Mouse (Mus musculus): Measurements from ENCODE around the gene Rab11a.

Rab11a gene

GRCm38 (mm10) chr9:64737406-64738201 lies at the start of gene Rab11a:
Gene Rab11a, minus strand, starts transcription at chr9:64737758.
- peak; percentile 95 for DNase-seq (ENCODE audit: low read depth, low spot score)

DNA sequence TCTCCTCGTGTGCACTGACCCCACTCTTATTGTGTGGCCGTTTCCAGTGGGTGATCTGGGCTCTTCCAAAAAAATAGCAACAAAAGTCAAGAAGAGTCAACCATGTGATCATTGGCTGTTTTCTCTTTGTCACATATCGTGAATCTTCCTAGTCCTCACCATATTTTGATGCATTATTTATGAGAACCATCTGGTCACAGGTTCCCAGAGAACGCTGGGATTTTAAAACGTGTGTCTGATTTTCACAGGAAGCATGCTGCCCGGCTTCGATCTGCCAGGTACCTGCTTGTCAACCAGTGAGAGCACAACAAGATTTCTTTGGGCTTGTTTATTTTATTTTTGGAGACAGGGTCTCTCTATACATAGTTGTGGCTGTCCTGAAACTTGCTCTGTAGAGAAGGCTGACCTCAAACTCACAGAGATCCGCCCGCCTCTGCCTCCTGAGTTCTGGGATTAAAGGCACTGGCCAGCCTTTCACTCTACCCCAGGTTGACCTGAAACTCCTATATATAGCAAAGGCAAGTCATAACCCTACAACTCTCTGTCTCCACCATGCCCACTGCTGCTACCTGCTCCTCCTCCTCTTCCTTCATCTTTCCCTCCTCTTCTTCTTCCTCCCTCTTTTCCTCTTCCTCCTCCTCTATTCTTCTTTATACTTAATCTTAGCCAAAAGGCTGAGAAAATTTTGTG lies 48.8 kb upstream of the Rab11a start:
- no peak for DNase-seq (ENCODE audit: low read depth, low spot score)

- DNase-seq (ENCODE audit: low read depth, low spot score) = peak; percentile 77
Measured at GRCm38 (mm10) chr9:64784841-64785240, 47.3 kb upstream of the Rab11a start.

- DNase-seq (ENCODE audit: low read depth, low spot score) = no peak
Measured at GRCm38 (mm10) chr9:64783511-64783910, 46.0 kb upstream of the Rab11a start.

GRCm38 (mm10) chr9:64779628-64780027 lies 42.1 kb upstream of the Rab11a start:
- DNase-seq (ENCODE audit: low read depth, low spot score) = peak; percentile 59

GRCm38 (mm10) chr9:64778151-64778550 lies 40.6 kb upstream of the Rab11a start:
- DNase-seq (ENCODE audit: low read depth, low spot score) = no peak

GRCm38 (mm10) chr9:64777441-64777987 lies 40.0 kb upstream of the Rab11a start:
- no peak for DNase-seq (ENCODE audit: low read depth, low spot score)

DNA sequence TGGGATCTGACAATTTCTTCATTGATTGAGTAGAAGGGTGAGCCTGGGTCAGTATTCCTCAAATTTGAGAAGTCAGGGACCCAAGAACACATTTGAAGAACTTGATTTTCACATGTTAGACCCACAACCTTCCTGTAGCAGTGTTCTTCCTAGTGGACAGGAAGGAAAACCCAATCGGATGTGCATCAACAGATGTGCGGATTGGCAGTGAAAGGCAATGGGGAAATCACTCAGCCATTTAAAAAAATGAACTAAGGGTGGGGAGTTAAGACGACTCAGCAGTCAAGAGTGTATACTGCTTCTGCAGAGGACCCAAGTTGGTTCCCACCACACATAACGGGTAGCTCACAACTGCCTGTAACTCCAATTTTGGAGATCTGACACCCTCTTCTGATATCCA lies 37.9 kb upstream of the Rab11a start:
- DNase-seq (ENCODE audit: low read depth, low spot score) = no peak

- no peak for DNase-seq (ENCODE audit: low read depth, low spot score)
Measured at GRCm38 (mm10) chr9:64774883-64775282, 37.3 kb upstream of the Rab11a start.

DNA sequence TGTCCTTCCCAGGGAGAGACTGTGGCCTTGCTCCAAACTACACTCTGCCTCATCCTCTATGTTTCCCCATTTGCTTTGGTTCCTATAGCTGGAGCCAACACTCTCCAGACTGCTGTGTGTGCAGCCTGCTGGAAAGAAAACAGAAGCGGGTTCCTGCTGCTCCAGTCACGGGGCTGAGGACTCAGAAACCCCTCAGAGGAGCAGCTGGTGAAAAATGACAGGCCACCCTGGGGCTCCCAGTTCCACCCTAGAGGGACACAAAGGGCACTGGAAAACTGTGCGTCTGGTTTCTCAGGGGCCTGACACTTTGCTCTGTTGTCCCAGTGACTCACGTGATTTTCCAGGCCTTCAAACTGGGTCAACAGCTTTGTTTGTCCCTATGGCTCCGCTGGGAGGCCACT lies 36.9 kb upstream of the Rab11a start:
- no peak for DNase-seq (ENCODE audit: low read depth, low spot score)

DNA sequence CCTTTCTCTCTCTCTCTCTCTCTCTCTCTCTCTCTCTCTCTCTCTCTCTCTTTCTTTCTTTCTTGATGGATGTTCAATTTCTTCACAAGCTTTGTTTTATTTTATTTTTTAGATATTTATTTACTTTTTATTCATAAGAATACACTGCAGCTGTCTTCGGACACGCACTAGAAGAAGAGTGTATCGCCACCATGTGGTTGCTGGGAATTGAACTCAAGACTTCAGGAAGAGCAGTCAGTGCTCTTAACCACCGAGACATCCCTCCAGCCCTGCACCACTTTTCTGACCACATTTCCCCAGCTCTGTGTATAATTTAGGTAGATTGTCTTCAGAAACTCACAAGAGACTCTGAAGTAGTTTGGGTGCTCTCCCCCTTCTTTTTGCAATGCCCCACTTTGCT lies 36.4 kb upstream of the Rab11a start:
- no peak for DNase-seq (ENCODE audit: low read depth, low spot score)

GRCm38 (mm10) chr9:64773254-64773653 lies 35.7 kb upstream of the Rab11a start:
- no peak for DNase-seq (ENCODE audit: low read depth, low spot score)

DNA sequence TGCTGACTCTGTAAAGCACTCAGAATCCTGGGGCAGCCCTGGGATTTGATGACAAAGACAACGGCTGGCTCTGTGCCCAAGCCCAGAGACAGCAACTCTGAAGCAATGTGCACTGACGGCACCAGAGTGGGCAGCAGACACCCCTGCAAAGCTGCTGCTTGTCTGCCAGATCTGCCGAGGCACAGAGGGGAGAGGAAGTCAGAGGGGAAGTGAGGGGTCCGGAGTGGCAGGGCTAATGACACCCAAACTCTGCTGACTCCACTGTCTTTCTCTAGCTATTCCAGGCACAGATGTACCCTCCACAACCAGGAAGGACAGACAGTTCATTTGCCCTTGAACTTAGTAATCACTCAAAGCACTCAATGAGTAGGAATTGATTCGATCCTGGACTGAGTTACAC lies 33.7 kb upstream of the Rab11a start:
- DNase-seq (ENCODE audit: low read depth, low spot score) = no peak

GRCm38 (mm10) chr9:64770411-64770849 lies 32.9 kb upstream of the Rab11a start:
- DNase-seq (ENCODE audit: low read depth, low spot score) = no peak

DNA sequence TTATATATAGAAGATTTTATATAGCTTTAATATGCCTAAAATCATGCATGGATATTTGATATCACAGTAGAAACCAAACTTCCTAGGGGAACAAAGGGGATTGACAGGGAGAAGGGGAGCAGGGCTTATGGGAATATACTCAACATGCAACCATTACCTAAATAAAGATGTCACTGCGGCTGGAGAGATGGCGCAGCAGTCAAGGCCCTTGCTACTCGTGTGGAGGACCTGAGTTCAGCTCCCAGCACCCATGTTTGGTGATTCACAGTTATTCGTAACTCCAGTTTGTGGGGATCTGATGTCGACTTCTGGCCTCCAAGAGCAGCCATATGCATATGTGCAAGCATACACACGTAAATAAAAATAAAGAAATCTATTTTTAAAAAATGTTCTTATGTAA lies 32.4 kb upstream of the Rab11a start:
- no peak for DNase-seq (ENCODE audit: low read depth, low spot score)

DNA sequence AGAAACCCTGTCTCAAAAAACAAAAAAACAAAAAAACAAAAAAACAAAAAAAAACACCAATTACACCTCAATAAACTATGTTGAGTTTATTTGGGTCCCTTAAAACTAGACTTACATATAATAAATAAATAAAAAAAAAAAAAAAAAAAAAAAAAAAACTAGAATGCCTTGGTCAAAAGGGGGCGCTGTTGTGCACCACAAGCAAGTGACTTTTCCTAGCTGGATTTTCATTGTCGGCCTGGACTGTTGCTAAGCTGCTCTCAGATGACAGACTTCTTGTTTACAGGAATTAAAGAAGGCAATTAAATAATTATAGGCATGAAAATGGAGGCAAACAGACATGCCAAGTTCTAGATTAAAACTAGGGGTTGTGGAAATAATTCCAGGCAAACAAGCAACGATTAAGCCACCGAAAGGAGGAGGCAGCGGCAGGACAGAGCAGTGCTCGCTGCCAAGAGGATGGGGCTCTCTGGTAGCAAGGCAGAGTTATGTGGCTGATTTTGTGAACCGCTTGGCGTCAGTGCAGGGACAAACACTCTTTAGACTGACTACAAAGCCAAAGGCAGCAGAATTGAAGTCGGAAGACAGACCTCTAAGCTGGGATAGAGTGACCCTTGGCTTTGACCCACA lies 31.6 kb upstream of the Rab11a start:
- DNase-seq (ENCODE audit: low read depth, low spot score) = peak; percentile 58

- DNase-seq (ENCODE audit: low read depth, low spot score) = no peak
Measured at GRCm38 (mm10) chr9:64767796-64768195, 30.2 kb upstream of the Rab11a start.

DNA sequence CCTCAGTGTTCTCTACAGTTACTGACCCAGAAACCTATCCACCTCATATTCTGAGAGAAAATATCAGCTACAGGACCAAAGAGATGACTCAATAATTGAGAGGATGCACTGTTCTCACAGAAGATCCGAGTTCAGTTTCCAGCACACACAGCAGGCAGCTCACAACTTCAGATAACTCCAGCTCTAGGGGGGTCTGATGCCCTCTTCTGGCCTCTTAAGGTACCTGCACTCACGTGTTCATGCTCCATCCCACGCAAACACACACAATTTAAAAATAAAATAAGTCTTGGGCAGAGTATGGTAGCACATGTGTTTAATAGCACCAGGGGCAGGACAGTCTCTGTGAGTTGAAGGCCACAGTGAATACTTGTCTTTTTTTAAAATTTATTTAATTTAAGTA lies 28.6 kb upstream of the Rab11a start:
- no peak for DNase-seq (ENCODE audit: low read depth, low spot score)

DNA sequence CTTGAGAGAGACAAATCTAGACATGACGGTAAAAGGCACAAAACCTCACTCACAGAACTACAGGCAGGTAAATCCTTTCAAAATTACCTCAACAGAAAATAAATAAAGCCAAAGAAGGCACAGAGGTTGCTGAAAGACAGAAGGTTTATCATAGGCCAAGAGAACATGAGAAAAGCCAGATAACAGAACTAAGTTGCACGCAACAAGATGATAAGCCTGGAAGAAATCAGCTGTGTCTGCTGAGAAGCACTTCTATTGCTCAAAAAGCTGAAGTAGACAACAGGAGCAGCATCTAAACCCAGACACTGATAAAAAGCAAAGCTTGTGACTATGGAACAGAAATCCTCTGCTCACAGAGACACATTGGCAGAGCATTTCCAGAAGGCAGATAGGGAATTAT lies 27.3 kb upstream of the Rab11a start:
- DNase-seq (ENCODE audit: low read depth, low spot score) = no peak

DNA sequence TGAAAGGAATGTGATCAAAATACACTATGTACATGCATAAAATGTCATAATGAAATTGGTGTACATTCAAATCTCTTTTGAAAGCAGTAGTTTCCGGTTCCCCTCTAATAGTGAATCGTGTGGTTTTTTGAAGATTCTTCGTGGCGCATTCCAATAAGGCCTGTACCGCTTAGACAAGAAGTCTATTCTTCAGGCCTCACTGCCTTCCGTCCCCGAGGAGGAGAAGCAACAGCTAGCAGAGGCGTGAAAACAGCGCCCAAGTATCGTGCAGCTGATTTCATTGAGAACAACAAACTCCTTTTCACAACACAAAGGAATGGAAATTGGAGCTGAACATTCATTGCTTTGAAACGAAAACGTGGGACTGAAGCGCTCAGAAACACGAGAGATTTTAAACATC lies 20.5 kb upstream of the Rab11a start:
- DNase-seq (ENCODE audit: low read depth, low spot score) = no peak

GRCm38 (mm10) chr9:64752575-64752974 lies 15.0 kb upstream of the Rab11a start:
- DNase-seq (ENCODE audit: low read depth, low spot score) = no peak

- no peak for DNase-seq (ENCODE audit: low read depth, low spot score)
Measured at GRCm38 (mm10) chr9:64749314-64749713, 11.8 kb upstream of the Rab11a start.
